Mouse (Mus musculus): ENCODE measurements at regions not wholly inside any gene's neighbourhood (a gene's known extent, or its start where the extent isn't known, plus 50 kb on each side); places are given as distances from the start of the nearest gene placed in this dataset.

- no peak for ATAC-seq (replicated peaks; ENCODE audit: low read depth, poor library complexity, severe bottlenecking)
Observed at GRCm38 (mm10) chr2:124933876-124934275, 134.0 kb upstream of the Slc24a5 start.

DNA sequence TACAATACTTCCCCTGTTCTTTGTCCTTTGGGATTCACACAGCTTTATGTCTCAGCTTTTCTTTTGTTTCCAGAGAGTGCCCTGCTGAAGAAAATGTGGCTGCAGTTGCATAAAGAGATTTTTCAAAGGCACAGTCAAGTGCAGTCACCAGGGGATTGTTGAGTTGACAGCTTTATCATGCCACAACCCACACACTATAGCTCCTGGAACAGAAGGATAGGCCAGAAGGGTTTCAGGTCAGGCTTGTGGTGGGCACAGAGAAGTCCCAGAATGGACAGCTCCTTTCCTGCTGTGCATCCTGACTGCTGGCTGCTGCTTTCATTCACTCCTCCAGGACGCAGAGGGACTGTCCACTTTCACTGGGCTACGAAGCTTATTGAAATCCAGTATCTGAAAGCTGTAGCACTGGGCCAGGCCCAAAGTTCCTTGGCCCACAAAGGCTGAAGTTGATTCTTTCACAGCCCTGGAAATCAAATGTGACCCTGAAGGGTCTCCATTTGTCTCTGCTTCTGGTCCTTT is 119.6 kb upstream of the Slc24a5 start:
- no peak for ATAC-seq (replicated peaks; ENCODE audit: low read depth, poor library complexity, severe bottlenecking)

- no peak for ATAC-seq (replicated peaks; ENCODE audit: low read depth, poor library complexity, severe bottlenecking)
Observed at GRCm38 (mm10) chr2:124948812-124949211, 119.1 kb upstream of the Slc24a5 start.

DNA sequence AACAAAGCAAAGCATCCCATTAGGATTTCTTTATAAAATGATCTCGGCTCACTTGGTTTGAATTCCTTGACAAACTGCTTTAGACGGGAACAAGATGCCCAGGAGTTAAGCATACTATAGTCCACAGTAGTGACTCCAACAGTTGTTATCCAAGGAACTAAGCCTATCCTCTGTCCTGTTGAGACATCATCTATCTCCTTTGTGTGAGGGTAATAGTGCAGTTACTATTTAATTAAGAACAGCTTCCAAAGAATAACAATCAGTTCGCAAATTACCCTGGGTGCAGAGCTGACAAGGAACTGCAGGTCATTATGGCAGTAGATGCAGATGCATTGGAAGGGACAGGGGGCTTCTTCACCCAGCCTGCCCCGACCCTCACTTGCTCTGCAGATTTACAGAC is 115.7 kb upstream of the Slc24a5 start:
- no peak for ATAC-seq (replicated peaks; ENCODE audit: low read depth, poor library complexity, severe bottlenecking)

DNA sequence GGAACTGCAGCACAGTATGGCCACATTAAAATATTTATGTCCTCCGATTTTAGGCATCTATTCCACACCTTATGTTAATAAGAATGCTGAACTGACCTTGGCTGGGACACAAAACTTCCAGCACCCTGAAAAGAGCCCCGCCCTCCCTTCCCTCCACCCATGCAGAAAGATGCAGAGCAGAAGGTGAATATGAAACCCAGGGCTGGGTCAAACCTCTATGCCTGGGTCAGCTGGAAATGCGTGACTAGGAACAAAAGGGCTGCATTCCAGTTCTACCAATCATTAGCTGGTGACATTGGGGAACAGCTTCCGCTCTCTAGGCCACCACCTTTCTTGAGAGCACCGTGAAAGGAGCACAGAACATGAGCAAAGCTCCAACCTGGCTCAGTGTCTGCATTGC is 114.9 kb upstream of the Slc24a5 start:
- no peak for ATAC-seq (replicated peaks; ENCODE audit: low read depth, poor library complexity, severe bottlenecking)

DNA sequence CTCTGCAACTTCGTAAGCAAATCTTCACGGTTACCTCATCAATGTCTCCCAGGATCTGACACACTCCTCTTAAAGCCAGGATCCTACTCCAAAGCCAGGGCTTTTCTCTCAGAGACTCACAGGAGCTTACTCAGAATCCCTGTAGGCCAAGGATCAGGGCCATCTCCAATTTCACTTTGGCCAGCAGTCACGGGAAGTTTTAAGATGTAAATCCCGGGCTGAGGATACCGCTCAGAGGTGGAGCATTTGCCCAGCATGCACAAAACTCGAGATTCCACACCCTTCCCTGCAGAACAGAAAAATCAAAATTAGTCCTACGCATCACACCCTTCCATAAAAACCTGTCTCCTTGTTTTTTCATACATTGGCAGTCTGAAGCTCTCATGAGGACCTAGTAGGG is 112.1 kb upstream of the Slc24a5 start:
- ATAC-seq (replicated peaks; ENCODE audit: low read depth, poor library complexity, severe bottlenecking): no peak

DNA sequence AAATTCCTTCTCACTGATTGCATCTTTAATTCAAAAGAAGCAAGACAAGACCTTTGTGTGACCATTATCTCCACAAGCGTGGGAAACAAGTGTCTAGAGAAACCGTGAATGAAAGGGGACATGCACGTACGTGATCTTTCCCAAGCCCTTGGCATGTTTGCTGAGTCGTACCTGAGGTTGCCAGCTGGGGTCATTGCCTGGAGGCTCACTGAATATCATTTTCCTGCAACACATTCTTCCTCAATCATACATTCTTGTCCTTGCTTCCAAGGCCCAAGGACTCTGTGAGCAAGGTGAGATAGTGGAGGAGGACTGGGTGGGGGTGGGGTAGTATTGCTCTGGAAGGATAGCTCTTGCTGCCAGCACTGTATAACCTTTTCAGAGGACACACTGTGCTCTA is 108.5 kb upstream of the Slc24a5 start:
- no peak for ATAC-seq (replicated peaks; ENCODE audit: low read depth, poor library complexity, severe bottlenecking)

- ATAC-seq (replicated peaks; ENCODE audit: low read depth, poor library complexity, severe bottlenecking): no peak
Observed at GRCm38 (mm10) chr2:124971826-124972749, 95.8 kb upstream of the Slc24a5 start.

DNA sequence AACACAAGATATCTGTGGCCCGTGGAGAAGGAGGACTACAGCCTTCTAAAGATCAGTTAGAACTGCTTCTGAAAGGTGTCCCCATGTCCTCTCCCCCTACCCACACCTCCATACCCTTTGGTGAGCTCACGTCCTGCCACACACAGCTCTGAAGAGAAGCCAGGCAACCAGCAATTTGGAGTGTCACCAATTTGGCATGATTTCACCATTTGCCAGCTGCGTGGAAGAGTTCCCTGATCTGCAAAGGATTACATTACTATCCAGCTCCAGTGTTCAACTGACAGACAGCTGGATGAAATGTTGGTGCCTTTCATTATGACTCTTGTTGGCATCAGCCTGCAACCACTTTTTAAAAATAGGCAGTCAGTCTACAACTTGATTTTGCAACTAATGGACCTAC is 92.8 kb upstream of the Slc24a5 start:
- ATAC-seq (replicated peaks; ENCODE audit: low read depth, poor library complexity, severe bottlenecking): no peak

- no peak for ATAC-seq (replicated peaks; ENCODE audit: low read depth, poor library complexity, severe bottlenecking)
Observed at GRCm38 (mm10) chr2:124990976-124991375, 76.9 kb upstream of the Slc24a5 start.

GRCm38 (mm10) chr2:125015007-125015406 is 52.9 kb upstream of the Slc24a5 start:
- peak; percentile 69 for ATAC-seq (replicated peaks; ENCODE audit: low read depth, poor library complexity, severe bottlenecking)

- ATAC-seq (replicated peaks; ENCODE audit: low read depth, poor library complexity, severe bottlenecking): no peak
Observed at GRCm38 (mm10) chr2:125016946-125017345, 51.0 kb upstream of the Slc24a5 start.
